Mouse (Mus musculus): ENCODE results near the gene Gm49322. TPM values are rescaled to one million over a fixed set of nuclear protein-coding genes. Genes with fewer than 3 reads are reported as not detected.
A peak's percentile ranks its signal among the peaks of the same experiment; 100 is the strongest.
"Not testable (repeated sequence)": the region's sequence is repeated elsewhere in the genome, so short reads cannot be mapped to it uniquely, and the experiment has no call there.

Gm49322 gene
- 1 to 10 TPM; 2.8 to 2.9 TPM for total RNA-seq (2021)

- intact Hi-C loops (cut with DNase I) = not testable (repeated sequence)
Measured at GRCm38 (mm10) chr10:80605721-80606120, at the start of gene Gm49322. Gene Gm49322 (plus strand): TSS chr10:80606021.

GRCm38 (mm10) chr10:80557346-80557965 is 48.4 kb upstream of the Gm49322 start:
- intact Hi-C loops (cut with DNase I) = loop anchor here (1.0 kb wide), 1 partner anchor 111 kb away; no protein-coding TSS in a partner anchor
- DNase-seq (ENCODE audit: low spot score in 2 of 2) = peak; percentile 66 to 73

More at GRCm38 (mm10) chr10:80605721-80606120, at the start of gene Gm49322:
- DNase-seq (ENCODE audit: low spot score in 2 of 2) = not testable (repeated sequence)

GRCm38 (mm10) chr10:80559431-80559830 is 46.4 kb upstream of the Gm49322 start:
- DNase-seq (ENCODE audit: low spot score in 2 of 2) = no peak
- intact Hi-C loops (cut with DNase I) = no loop called here

GRCm38 (mm10) chr10:80560621-80561020 is 45.2 kb upstream of the Gm49322 start:
- DNase-seq (ENCODE audit: low spot score in 2 of 2) = no peak
- intact Hi-C loops (cut with DNase I) = no loop called here

- intact Hi-C loops (cut with DNase I) = no loop called here
- peak; percentile 96 to 97 for DNase-seq (ENCODE audit: low spot score in 2 of 2)
Measured at GRCm38 (mm10) chr10:80561116-80561944, 44.5 kb upstream of the Gm49322 start, which contains the start of gene Rexo1. Gene Rexo1 (minus strand): TSS chr10:80561560.

GRCm38 (mm10) chr10:80566375-80567092 is 39.3 kb upstream of the Gm49322 start:
- DNase-seq (ENCODE audit: low spot score in 2 of 2) = peak; percentile 89 to 90
- intact Hi-C loops (cut with DNase I) = loop anchor here (2.0 kb wide), 1 partner anchor 56 kb away; the partner anchor contains the start of gene Csnk1g2

GRCm38 (mm10) chr10:80568876-80569275 is 36.9 kb upstream of the Gm49322 start:
- intact Hi-C loops (cut with DNase I) = no loop called here

GRCm38 (mm10) chr10:80569664-80570066 is 36.2 kb upstream of the Gm49322 start:
- intact Hi-C loops (cut with DNase I) = no loop called here
- DNase-seq (ENCODE audit: low spot score in 2 of 2) = no peak

More at GRCm38 (mm10) chr10:80568876-80569275, 36.9 kb upstream of the Gm49322 start:
- DNase-seq (ENCODE audit: low spot score in 2 of 2) = no peak

GRCm38 (mm10) chr10:80570419-80570818 is 35.4 kb upstream of the Gm49322 start:
- DNase-seq (ENCODE audit: low spot score in 2 of 2) = no peak
- intact Hi-C loops (cut with DNase I) = no loop called here

- intact Hi-C loops (cut with DNase I) = no loop called here
- no peak for DNase-seq (ENCODE audit: low spot score in 2 of 2)
Measured at GRCm38 (mm10) chr10:80570871-80571836, 34.7 kb upstream of the Gm49322 start.

GRCm38 (mm10) chr10:80572477-80572876 is 33.3 kb upstream of the Gm49322 start:
- intact Hi-C loops (cut with DNase I) = no loop called here
- DNase-seq (ENCODE audit: low spot score in 2 of 2) = no peak

GRCm38 (mm10) chr10:80573944-80574343 is 31.9 kb upstream of the Gm49322 start:
- intact Hi-C loops (cut with DNase I) = no loop called here
- DNase-seq (ENCODE audit: low spot score in 2 of 2) = peak in 1 of 2 experiments; percentile 83

- intact Hi-C loops (cut with DNase I) = loop anchor here (5.0 kb wide), 1 partner anchor 82 kb away; the partner anchor contains the start of gene Btbd2
- peak in 1 of 2 experiments; percentile 43 for DNase-seq (ENCODE audit: low spot score in 2 of 2)
Measured at GRCm38 (mm10) chr10:80574896-80575295, 30.9 kb upstream of the Gm49322 start.

GRCm38 (mm10) chr10:80575925-80576324 is 29.9 kb upstream of the Gm49322 start:
- intact Hi-C loops (cut with DNase I) = loop anchor here (2.0 to 5.0 kb wide), 2 partner anchors 47 to 81 kb away; partner anchors contain the start of genes Btbd2 and Csnk1g2
- DNase-seq (ENCODE audit: low spot score in 2 of 2) = no peak

- DNase-seq (ENCODE audit: low spot score in 2 of 2) = peak in 1 of 2 experiments; percentile 31
- intact Hi-C loops (cut with DNase I) = loop anchor here (2.0 to 5.0 kb wide), 2 partner anchors 46 to 81 kb away; partner anchors contain the start of genes Btbd2 and Csnk1g2
Measured at GRCm38 (mm10) chr10:80576351-80577194, 29.2 kb upstream of the Gm49322 start.

- DNase-seq (ENCODE audit: low spot score in 2 of 2) = peak; percentile 96 to 97
- intact Hi-C loops (cut with DNase I) = loop anchor here (2.0 to 5.0 kb wide), 2 partner anchors 45 to 80 kb away; partner anchors contain the start of genes Btbd2 and Csnk1g2
Measured at GRCm38 (mm10) chr10:80577195-80578130, 28.4 kb upstream of the Gm49322 start, which contains the start of gene Klf16. Gene Klf16 (minus strand): TSS chr10:80577321.
